Mouse (Mus musculus) small intestine, adult 2 months (tissue): Measurements from ENCODE around the gene Rxylt1. TPM values are rescaled to one million over a fixed set of nuclear protein-coding genes. Genes with fewer than 3 reads are reported as not detected.
A peak's percentile ranks its signal among the peaks of the same experiment; 100 is the strongest.

ENCODE experiments used
- H3K27ac ChIP-seq: fragments of 200-500 bp; 2 replicates; pipeline ENCODE4 v1.5.1; 2012; ENCODE audit warnings: low read depth, low read length, control low read depth, inconsistent platforms; ENCODE audit not compliant: insufficient read depth
- H3K27me3 ChIP-seq: fragments of 200-500 bp; 2 replicates; pipeline ENCODE4 v1.6.1; 2012; ENCODE audit warnings: mild to moderate bottlenecking, moderate library complexity, low read length, inconsistent platforms; ENCODE audit not compliant: control insufficient read depth, insufficient read depth
- H3K36me3 ChIP-seq: fragments of 200-500 bp; 2 replicates; pipeline ENCODE4 v1.6.1; 2012; ENCODE audit warnings: mild to moderate bottlenecking, low read length, control low read depth, inconsistent platforms; ENCODE audit not compliant: control insufficient read depth, insufficient read depth
- H3K4me1 ChIP-seq: fragments of 200-500 bp; 2 replicates; pipeline ENCODE4 v1.6.1; 2012; ENCODE audit warnings: low read length, inconsistent platforms, mixed read lengths; ENCODE audit not compliant: control insufficient read depth, insufficient read depth, insufficient read length
- H3K4me3 ChIP-seq: fragments of 200-500 bp; 2 replicates; pipeline ENCODE4 v1.5.1; 2012; ENCODE audit warnings: low read depth, mild to moderate bottlenecking, control low read depth, inconsistent platforms, low read length, moderate library complexity
- CTCF ChIP-seq: fragments of 200-500 bp; IDR thresholded peaks from 2 replicates; pipeline ENCODE4 v1.5.1; 2012; ENCODE audit warnings: low read depth, mild to moderate bottlenecking, control low read depth, inconsistent platforms, low read length, moderate library complexity, mixed read lengths; ENCODE audit not compliant: insufficient replicate concordance, insufficient read length; ENCODE audit errors: extremely low read depth
- POLR2A ChIP-seq: fragments of 200-500 bp; IDR thresholded peaks from 2 replicates; pipeline ENCODE4 v1.6.1; 2012; ENCODE audit warnings: low read depth, mild to moderate bottlenecking, control low read depth, inconsistent platforms, low read length, moderate library complexity
- WGBS: fragments of 180-500 bp; shearing (Covaris S2); methylation state at CpG from one replicate; pipeline ENCODE4 v1.1.7; 2018; 5-methylcytosine and 5-hydroxymethylcytosine counted together
- polyA plus RNA-seq: library from polyadenylated mRNA; depleted of rRNA; stranded (reverse); fragments of >200 nt; gene quantifications from 2 replicates; pipeline ENCODE4 v1.2.3, GENCODE M21; 2012

The Rxylt1 gene
- polyA plus RNA-seq, 1 experiment: 2.6 TPM

DNA sequence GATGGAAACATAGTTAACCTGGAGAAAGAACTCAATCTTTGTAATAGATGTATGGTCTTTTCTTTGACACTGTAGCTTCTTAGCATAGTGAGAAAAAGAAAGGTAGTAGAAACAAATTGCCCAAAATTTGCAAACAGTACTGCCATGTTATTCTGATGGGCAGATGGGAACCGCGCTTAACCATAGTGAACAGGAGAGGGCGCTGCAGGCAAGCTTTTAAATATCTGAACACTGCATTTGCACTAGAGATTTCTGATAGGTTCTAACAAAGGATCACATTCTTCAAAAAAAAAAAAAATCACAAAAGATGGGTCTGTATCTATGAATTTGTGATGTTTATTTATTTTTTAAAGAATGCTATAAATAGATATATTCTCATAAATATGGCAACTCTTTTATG, 8.2 kb upstream of the Rxylt1 start:
- Histone ChIP-seq H3K27me3 (no peaks in the 10 kb centered on the region), H3K4me1 (no peaks in the 10 kb centered on the region; the same call in 1 of the 2 replicates), H3K4me3 (no peak overlapping the region), H3K36me3 (no peaks in the 10 kb centered on the region), H3K27ac (no peak overlapping the region)
- 2% methylated on average over 3 of the region's 3 CpGs for WGBS
- no peak for TF ChIP-seq POLR2A
- TF ChIP-seq CTCF: peak; percentile 37; the same call in 1 of the 2 replicates

DNA sequence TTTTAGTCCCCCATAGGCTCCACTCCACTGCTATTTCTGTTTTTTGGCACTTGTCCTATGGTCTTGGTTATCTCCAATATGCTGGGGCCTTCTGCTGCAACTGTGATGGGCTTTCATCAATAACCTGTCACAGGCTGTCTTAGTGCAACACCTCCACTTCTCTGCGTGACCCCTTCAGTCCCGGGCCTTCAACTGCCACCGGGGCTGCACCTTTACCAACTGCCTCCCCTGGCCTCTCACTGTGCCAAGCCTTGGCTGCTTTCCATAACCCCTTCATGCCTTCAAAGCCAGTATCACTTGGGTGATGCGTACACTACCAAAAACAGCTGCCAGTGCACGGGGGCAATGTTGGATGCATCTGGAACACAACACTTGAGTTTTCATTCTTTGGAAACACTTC, 5.5 kb upstream of the Rxylt1 start:
- no peak overlapping the region for H3K4me3 ChIP-seq
- no peaks in the 10 kb centered on the region for H3K27me3 ChIP-seq
- TF ChIP-seq POLR2A (no peak), CTCF (no peak)
- no peak overlapping the region for H3K27ac ChIP-seq
- no peaks in the 10 kb centered on the region; the same call in 1 of the 2 replicates for H3K4me1 ChIP-seq
- 73% methylated on average over 5 of the region's 5 CpGs for WGBS
- H3K36me3 ChIP-seq: no peaks in the 10 kb centered on the region

DNA sequence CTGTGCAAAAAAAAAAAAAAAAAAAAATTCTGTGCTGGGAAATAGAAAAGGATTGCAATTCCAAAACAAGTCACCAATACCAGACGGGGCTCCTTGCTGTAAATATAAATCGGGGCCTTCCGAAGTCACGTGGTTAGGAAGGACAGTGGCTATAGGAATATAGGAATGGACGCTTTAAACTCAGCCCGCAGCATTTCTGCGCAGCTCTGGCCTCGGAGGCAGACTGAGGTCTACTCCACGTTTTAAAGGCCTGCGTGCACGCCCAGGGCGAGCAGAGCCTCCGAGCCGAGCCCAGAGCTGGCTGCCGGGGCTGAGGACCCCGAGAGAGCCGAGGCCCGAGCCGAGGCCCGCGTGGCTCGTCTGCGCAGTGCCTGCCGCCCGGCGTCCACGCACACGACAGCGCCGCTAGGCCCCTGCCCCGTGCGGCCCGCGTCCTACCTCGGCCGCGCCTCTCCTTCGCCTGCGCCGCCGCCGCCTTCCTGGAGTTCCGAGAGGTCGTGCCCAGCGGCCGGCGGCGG, 650 bp downstream of the Rxylt1 start:
- no peak for TF ChIP-seq CTCF
- peak overlapping the region; percentile 93 for H3K4me3 ChIP-seq
- no peaks in the 10 kb centered on the region for H3K27me3 ChIP-seq
- H3K4me1 ChIP-seq: no peaks in the 10 kb centered on the region; the same call in 1 of the 2 replicates
- WGBS: under 1% methylated on average over 48 of the region's 48 CpGs
- H3K27ac ChIP-seq: peak overlapping the region; percentile 72
- 0 out of 2 replicates have a peak, but pooled peaks cover 1% of the 10 kb centered on the region for H3K36me3 ChIP-seq

DNA sequence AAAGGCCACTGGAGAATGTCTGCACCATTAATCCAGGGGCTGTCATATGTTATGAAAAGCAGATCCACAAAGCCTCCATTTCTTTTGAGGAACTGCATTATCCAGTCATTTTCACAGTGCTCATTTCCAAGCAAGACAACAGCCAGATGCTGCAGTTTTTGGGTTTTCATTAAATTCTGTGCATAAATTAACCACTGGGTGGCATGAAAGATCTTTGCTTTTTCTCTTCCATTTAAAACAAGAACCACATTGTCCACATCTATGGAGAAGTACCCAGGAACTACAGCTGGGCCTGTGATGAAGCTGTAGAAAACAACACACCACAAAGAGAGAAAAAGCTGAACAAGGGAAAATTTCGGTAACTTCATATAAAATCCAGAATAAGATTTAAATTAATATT, 6.7 kb downstream of the Rxylt1 start:
- no peaks in the 10 kb centered on the region for H3K27me3 ChIP-seq
- no peaks in the 10 kb centered on the region for H3K4me1 ChIP-seq
- no peak overlapping the region for H3K4me3 ChIP-seq
- TF ChIP-seq POLR2A: no peak
- TF ChIP-seq CTCF: no peak
- WGBS: 94% methylated on average over 1 of the region's 1 CpGs
- H3K36me3 ChIP-seq: peaks cover 14% of the 10 kb centered on the region
- H3K27ac ChIP-seq: no peak overlapping the region

DNA sequence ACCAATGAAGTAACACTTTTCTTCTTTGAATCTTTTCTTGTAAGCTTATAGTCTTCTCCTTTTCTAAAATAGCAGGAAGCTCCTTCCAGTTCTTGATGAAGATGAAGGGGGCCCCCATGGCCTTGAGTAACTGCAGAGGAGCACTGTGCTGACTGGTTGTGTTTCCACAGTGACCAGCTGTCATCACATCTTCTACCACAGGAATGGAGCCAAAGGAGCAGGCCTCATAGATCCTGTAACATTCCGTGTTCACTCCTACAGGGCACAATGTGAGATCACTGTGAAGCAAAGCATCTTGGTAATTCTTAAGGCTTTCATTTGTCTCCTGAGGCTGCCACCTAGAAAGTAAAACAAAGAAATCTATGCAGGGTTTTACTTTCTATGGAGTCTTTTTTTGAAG, 15.8 kb downstream of the Rxylt1 start:
- H3K36me3 ChIP-seq: 0 out of 2 replicates have a peak, but pooled peaks cover 3% of the 10 kb centered on the region
- H3K4me1 ChIP-seq: no peaks in the 10 kb centered on the region
- H3K27ac ChIP-seq: no peak overlapping the region
- no peaks in the 10 kb centered on the region for H3K27me3 ChIP-seq
- TF ChIP-seq CTCF: no peak
- no peak for TF ChIP-seq POLR2A
- H3K4me3 ChIP-seq: no peak overlapping the region
- WGBS: 91% methylated on average over 1 of the region's 1 CpGs

DNA sequence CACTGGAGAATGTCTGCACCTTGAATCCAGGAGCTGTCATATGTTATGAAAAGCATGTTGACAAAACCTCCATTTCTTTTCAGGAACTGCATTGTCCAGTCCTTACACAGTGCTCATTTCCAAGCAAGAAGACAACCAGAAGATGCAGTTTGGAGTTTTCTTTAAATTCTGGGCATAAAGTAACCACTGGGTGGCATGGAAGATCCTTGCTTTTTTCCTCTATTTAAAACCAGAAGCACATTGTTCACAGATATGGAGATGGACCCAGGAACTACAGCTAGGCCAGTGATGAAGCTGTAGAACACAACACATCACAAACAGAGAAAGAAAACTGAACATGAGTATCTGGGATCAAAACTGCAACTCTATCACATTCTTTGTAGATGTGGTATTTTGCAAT, 28.0 kb downstream of the Rxylt1 start:
- Histone ChIP-seq H3K4me3 (no peak overlapping the region), H3K27me3 (no peaks in the 10 kb centered on the region), H3K36me3 (no peaks in the 10 kb centered on the region), H3K27ac (no peak overlapping the region), H3K4me1 (no peaks in the 10 kb centered on the region)
- TF ChIP-seq CTCF (no peak), POLR2A (no peak)

DNA sequence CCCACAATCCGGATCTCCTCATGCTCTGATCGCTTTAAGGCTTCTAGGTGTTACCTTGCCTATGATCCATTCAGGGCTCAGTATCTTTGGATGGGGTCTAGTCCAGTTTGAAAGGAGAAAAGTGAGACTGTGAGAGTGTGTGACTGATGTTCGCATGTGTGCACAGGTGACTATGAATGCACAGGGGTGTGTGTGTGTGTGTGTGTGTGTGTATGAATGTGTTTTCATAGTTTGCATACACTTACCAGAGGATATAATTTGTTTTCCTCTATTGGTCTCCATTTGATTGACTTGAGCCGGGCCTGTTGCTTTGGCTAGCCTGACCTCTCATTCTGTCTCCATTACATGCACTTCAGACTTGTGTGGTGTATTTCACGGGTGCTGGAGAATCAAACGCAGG, 41.3 kb downstream of the Rxylt1 start:
- TF ChIP-seq POLR2A (no peak), CTCF (no peak)

More for the DNA sequence above, 41.3 kb downstream of the Rxylt1 start:
- Histone ChIP-seq H3K27me3 (no peaks in the 10 kb centered on the region), H3K4me1 (no peaks in the 10 kb centered on the region), H3K4me3 (no peak overlapping the region), H3K27ac (no peak overlapping the region), H3K36me3 (no peaks in the 10 kb centered on the region)
- WGBS: 92% methylated on average over 6 of the region's 6 CpGs
